Mouse (Mus musculus): ENCODE data around the gene Slc43a1. TPM values are rescaled to one million over a fixed set of nuclear protein-coding genes. Genes with fewer than 3 reads are reported as not detected.
A peak's percentile ranks its signal among the peaks of the same experiment; 100 is the strongest.
"Not testable (repeated sequence)": the region's sequence is repeated elsewhere in the genome, so short reads cannot be mapped to it uniquely, and the experiment has no call there.

The Slc43a1 gene
- polyA plus RNA-seq, 1 experiment from 2014 or later: 1.6 TPM

GRCm38 (mm10) chr2:84801223-84801622 is 37.4 kb upstream of the Slc43a1 start:
- 88% methylated on average over 5 of the region's 5 CpGs for WGBS
- not testable (repeated sequence) for H3K4me2 ChIP-seq (ENCODE audit: low read length)

GRCm38 (mm10) chr2:84803963-84804362 is 34.7 kb upstream of the Slc43a1 start:
- H3K36me3 ChIP-seq (ENCODE audit: control insufficient read depth, insufficient read depth, low read length): no peaks in the 10 kb centered on the region; the same call in 1 of the 2 replicates
- peaks cover 4% of the 10 kb centered on the region; the same call in 1 of the 2 replicates for H3K9me3 ChIP-seq (ENCODE audit: control insufficient read depth, low read length)
- H3K4me2 ChIP-seq (ENCODE audit: low read length): no peak overlapping the region
- WGBS: 92% methylated on average over 7 of the region's 7 CpGs
- H3K4me3 ChIP-seq (ENCODE audit: low read length): no peak overlapping the region
- no peak overlapping the region for H3K9ac ChIP-seq (ENCODE audit: low read depth, low read length)
- H3K27ac ChIP-seq (ENCODE audit: low read depth, low read length): no peak overlapping the region
- no peak for ATAC-seq
- no peaks in the 10 kb centered on the region for H3K4me1 ChIP-seq (ENCODE audit: control insufficient read depth, insufficient read depth, low read depth, low read length)
- no peaks in the 10 kb centered on the region for H3K27me3 ChIP-seq (replicated peaks; ENCODE audit: control insufficient read depth, insufficient read depth, low read length)

More at GRCm38 (mm10) chr2:84801223-84801622, 37.4 kb upstream of the Slc43a1 start:
- not testable (repeated sequence) for H3K27me3 ChIP-seq (replicated peaks; ENCODE audit: control insufficient read depth, insufficient read depth, low read length); ATAC-seq; H3K27ac ChIP-seq (ENCODE audit: low read depth, low read length); H3K9ac ChIP-seq (ENCODE audit: low read depth, low read length); H3K36me3 ChIP-seq (ENCODE audit: control insufficient read depth, insufficient read depth, low read length); H3K4me3 ChIP-seq (ENCODE audit: low read length); H3K9me3 ChIP-seq (ENCODE audit: control insufficient read depth, low read length); H3K4me1 ChIP-seq (ENCODE audit: control insufficient read depth, insufficient read depth, low read depth, low read length)

GRCm38 (mm10) chr2:84806546-84806945 is 32.1 kb upstream of the Slc43a1 start:
- no peak overlapping the region for H3K4me3 ChIP-seq (ENCODE audit: low read length)
- H3K4me1 ChIP-seq (ENCODE audit: control insufficient read depth, insufficient read depth, low read depth, low read length): no peaks in the 10 kb centered on the region; the same call in 1 of the 2 replicates
- 82% methylated on average over 5 of the region's 5 CpGs for WGBS
- H3K27ac ChIP-seq (ENCODE audit: low read depth, low read length): no peak overlapping the region
- peaks cover 4% of the 10 kb centered on the region; the same call in 1 of the 2 replicates for H3K9me3 ChIP-seq (ENCODE audit: control insufficient read depth, low read length)
- H3K4me2 ChIP-seq (ENCODE audit: low read length): no peak overlapping the region
- no peak for ATAC-seq
- H3K9ac ChIP-seq (ENCODE audit: low read depth, low read length): no peak overlapping the region
- no peaks in the 10 kb centered on the region; the same call in 1 of the 2 replicates for H3K36me3 ChIP-seq (ENCODE audit: control insufficient read depth, insufficient read depth, low read length)
- no peaks in the 10 kb centered on the region for H3K27me3 ChIP-seq (replicated peaks; ENCODE audit: control insufficient read depth, insufficient read depth, low read length)

GRCm38 (mm10) chr2:84809330-84809729 is 29.3 kb upstream of the Slc43a1 start:
- no peaks in the 10 kb centered on the region for H3K27me3 ChIP-seq (replicated peaks; ENCODE audit: control insufficient read depth, insufficient read depth, low read length)
- no peaks in the 10 kb centered on the region; the same call in 1 of the 2 replicates for H3K36me3 ChIP-seq (ENCODE audit: control insufficient read depth, insufficient read depth, low read length)
- H3K9ac ChIP-seq (ENCODE audit: low read depth, low read length): no peak overlapping the region
- no peaks in the 10 kb centered on the region; the same call in 1 of the 2 replicates for H3K4me1 ChIP-seq (ENCODE audit: control insufficient read depth, insufficient read depth, low read depth, low read length)
- no peak overlapping the region for H3K4me2 ChIP-seq (ENCODE audit: low read length)
- no peak overlapping the region for H3K27ac ChIP-seq (ENCODE audit: low read depth, low read length)
- H3K9me3 ChIP-seq (ENCODE audit: control insufficient read depth, low read length): peaks cover 4% of the 10 kb centered on the region; the same call in 1 of the 2 replicates
- ATAC-seq: no peak
- H3K4me3 ChIP-seq (ENCODE audit: low read length): no peak overlapping the region

- H3K9me3 ChIP-seq (ENCODE audit: control insufficient read depth, low read length): peaks cover 4% of the 10 kb centered on the region; the same call in 1 of the 2 replicates
- no peak overlapping the region for H3K4me3 ChIP-seq (ENCODE audit: low read length)
- no peak overlapping the region; the same call in 1 of the 2 replicates for H3K4me2 ChIP-seq (ENCODE audit: low read length)
- no peak for ATAC-seq
- no peaks in the 10 kb centered on the region; the same call in 1 of the 2 replicates for H3K4me1 ChIP-seq (ENCODE audit: control insufficient read depth, insufficient read depth, low read depth, low read length)
- no peak overlapping the region for H3K27ac ChIP-seq (ENCODE audit: low read depth, low read length)
- 78% methylated on average over 6 of the region's 6 CpGs for WGBS
- H3K9ac ChIP-seq (ENCODE audit: low read depth, low read length): no peak overlapping the region
- H3K36me3 ChIP-seq (ENCODE audit: control insufficient read depth, insufficient read depth, low read length): no peaks in the 10 kb centered on the region; the same call in 1 of the 2 replicates
- H3K27me3 ChIP-seq (replicated peaks; ENCODE audit: control insufficient read depth, insufficient read depth, low read length): no peaks in the 10 kb centered on the region
Measured at GRCm38 (mm10) chr2:84810526-84810885, 28.1 kb upstream of the Slc43a1 start.

GRCm38 (mm10) chr2:84810886-84811577 is 27.6 kb upstream of the Slc43a1 start:
- Histone ChIP-seq H3K9ac (ENCODE audit: low read depth, low read length) (peak overlapping the region; percentile 51), H3K4me2 (ENCODE audit: low read length) (peak overlapping the region; percentile 56), H3K27me3 (replicated peaks; ENCODE audit: control insufficient read depth, insufficient read depth, low read length) (no peaks in the 10 kb centered on the region), H3K9me3 (ENCODE audit: control insufficient read depth, low read length) (peaks cover 4% of the 10 kb centered on the region; the same call in 1 of the 2 replicates), H3K27ac (ENCODE audit: low read depth, low read length) (no peak overlapping the region), H3K4me1 (ENCODE audit: control insufficient read depth, insufficient read depth, low read depth, low read length) (no peaks in the 10 kb centered on the region; the same call in 1 of the 2 replicates), H3K4me3 (ENCODE audit: low read length) (peak overlapping the region; percentile 28), H3K36me3 (ENCODE audit: control insufficient read depth, insufficient read depth, low read length) (no peaks in the 10 kb centered on the region; the same call in 1 of the 2 replicates)
- ATAC-seq: peak; percentile 79
- 34% methylated on average over 26 of the region's 26 CpGs for WGBS

- peaks cover 4% of the 10 kb centered on the region; the same call in 1 of the 2 replicates for H3K9me3 ChIP-seq (ENCODE audit: control insufficient read depth, low read length)
- no peak overlapping the region for H3K4me3 ChIP-seq (ENCODE audit: low read length)
- H3K4me2 ChIP-seq (ENCODE audit: low read length): no peak overlapping the region
- H3K27me3 ChIP-seq (replicated peaks; ENCODE audit: control insufficient read depth, insufficient read depth, low read length): no peaks in the 10 kb centered on the region
- ATAC-seq: no peak
- no peak overlapping the region for H3K27ac ChIP-seq (ENCODE audit: low read depth, low read length)
- no peaks in the 10 kb centered on the region; the same call in 1 of the 2 replicates for H3K4me1 ChIP-seq (ENCODE audit: control insufficient read depth, insufficient read depth, low read depth, low read length)
- H3K36me3 ChIP-seq (ENCODE audit: control insufficient read depth, insufficient read depth, low read length): no peaks in the 10 kb centered on the region; the same call in 1 of the 2 replicates
- WGBS: 86% methylated on average over 7 of the region's 7 CpGs
- H3K9ac ChIP-seq (ENCODE audit: low read depth, low read length): no peak overlapping the region
Measured at GRCm38 (mm10) chr2:84811880-84812279, 26.8 kb upstream of the Slc43a1 start.

GRCm38 (mm10) chr2:84812676-84813075 is 26.0 kb upstream of the Slc43a1 start:
- no peak overlapping the region for H3K9ac ChIP-seq (ENCODE audit: low read depth, low read length)
- no peak overlapping the region for H3K27ac ChIP-seq (ENCODE audit: low read depth, low read length)
- H3K36me3 ChIP-seq (ENCODE audit: control insufficient read depth, insufficient read depth, low read length): no peaks in the 10 kb centered on the region; the same call in 1 of the 2 replicates
- H3K27me3 ChIP-seq (replicated peaks; ENCODE audit: control insufficient read depth, insufficient read depth, low read length): no peaks in the 10 kb centered on the region
- H3K4me1 ChIP-seq (ENCODE audit: control insufficient read depth, insufficient read depth, low read depth, low read length): no peaks in the 10 kb centered on the region; the same call in 1 of the 2 replicates
- 78% methylated on average over 6 of the region's 6 CpGs for WGBS
- H3K4me3 ChIP-seq (ENCODE audit: low read length): no peak overlapping the region
- ATAC-seq: no peak
- no peak overlapping the region for H3K4me2 ChIP-seq (ENCODE audit: low read length)
- H3K9me3 ChIP-seq (ENCODE audit: control insufficient read depth, low read length): peaks cover 4% of the 10 kb centered on the region; the same call in 1 of the 2 replicates

GRCm38 (mm10) chr2:84819861-84820260 is 18.8 kb upstream of the Slc43a1 start:
- H3K4me3 ChIP-seq (ENCODE audit: low read length): no peak overlapping the region
- no peak overlapping the region for H3K4me2 ChIP-seq (ENCODE audit: low read length)
- H3K27ac ChIP-seq (ENCODE audit: low read depth, low read length): no peak overlapping the region
- ATAC-seq: no peak
- H3K9me3 ChIP-seq (ENCODE audit: control insufficient read depth, low read length): no peaks in the 10 kb centered on the region
- H3K27me3 ChIP-seq (replicated peaks; ENCODE audit: control insufficient read depth, insufficient read depth, low read length): peaks cover 2% of the 10 kb centered on the region; the same call in 1 of the 2 replicates
- WGBS: 76% methylated on average over 3 of the region's 3 CpGs
- no peaks in the 10 kb centered on the region for H3K4me1 ChIP-seq (ENCODE audit: control insufficient read depth, insufficient read depth, low read depth, low read length)
- no peaks in the 10 kb centered on the region for H3K36me3 ChIP-seq (ENCODE audit: control insufficient read depth, insufficient read depth, low read length)
- no peak overlapping the region for H3K9ac ChIP-seq (ENCODE audit: low read depth, low read length)
